Mouse (Mus musculus) adrenal gland, postnatal 10 days (tissue): ENCODE measurements at regions not wholly inside any gene's neighbourhood (a gene's known extent, or its start where the extent isn't known, plus 50 kb on each side); places are given as distances from the start of the nearest gene placed in this dataset.

Source experiments
- DNase-seq: peaks from one replicate; pipeline ENCODE4 v3.0.0; 2021; ENCODE audit warnings: mixed read lengths

- DNase-seq, result no peak
Measured at GRCm38 (mm10) chr9:91818616-91819328, 374.0 kb upstream of the Plscr5 start.

- no peak for DNase-seq
Measured at GRCm38 (mm10) chr9:91803372-91803961, 389.3 kb upstream of the Plscr5 start.

GRCm38 (mm10) chr9:91798837-91799225 is 393.9 kb upstream of the Plscr5 start:
- no peak for DNase-seq

GRCm38 (mm10) chr9:91798171-91798836 is 394.4 kb upstream of the Plscr5 start:
- no peak for DNase-seq

- no peak for DNase-seq
Measured at GRCm38 (mm10) chr9:91796976-91797375, 395.8 kb upstream of the Plscr5 start.

- DNase-seq, result no peak
Measured at GRCm38 (mm10) chr9:91752935-91753334, 387.3 kb upstream of the Zic1 start.

- DNase-seq, result no peak
Measured at GRCm38 (mm10) chr9:91711106-91711505, 345.5 kb upstream of the Zic1 start.

GRCm38 (mm10) chr9:91680859-91681258 is 315.2 kb upstream of the Zic1 start:
- DNase-seq, result no peak

GRCm38 (mm10) chr9:91666667-91667066 is 301.1 kb upstream of the Zic1 start:
- DNase-seq, result no peak

GRCm38 (mm10) chr9:91660089-91660488 is 294.5 kb upstream of the Zic1 start:
- DNase-seq, result no peak

- no peak for DNase-seq
Measured at GRCm38 (mm10) chr9:91654071-91654470, 288.5 kb upstream of the Zic1 start.

- DNase-seq, result no peak
Measured at GRCm38 (mm10) chr9:91652384-91653100, 286.9 kb upstream of the Zic1 start.

GRCm38 (mm10) chr9:91610401-91610800 is 244.8 kb upstream of the Zic1 start:
- no peak for DNase-seq

GRCm38 (mm10) chr9:91609457-91610166 is 244.0 kb upstream of the Zic1 start:
- no peak for DNase-seq

- DNase-seq, result no peak
Measured at GRCm38 (mm10) chr9:91601740-91602139, 236.1 kb upstream of the Zic1 start.

GRCm38 (mm10) chr9:91591915-91592314 is 226.3 kb upstream of the Zic1 start:
- DNase-seq, result no peak

- DNase-seq, result no peak
Measured at GRCm38 (mm10) chr9:91588756-91589155, 223.1 kb upstream of the Zic1 start.

GRCm38 (mm10) chr9:91587861-91588260 is 222.3 kb upstream of the Zic1 start:
- no peak for DNase-seq

- no peak for DNase-seq
Measured at GRCm38 (mm10) chr9:91587271-91587670, 221.7 kb upstream of the Zic1 start.

- no peak for DNase-seq
Measured at GRCm38 (mm10) chr9:91586635-91587034, 221.0 kb upstream of the Zic1 start.

GRCm38 (mm10) chr9:91574156-91574555 is 208.5 kb upstream of the Zic1 start:
- no peak for DNase-seq

- no peak for DNase-seq
Measured at GRCm38 (mm10) chr9:91566006-91566641, 200.5 kb upstream of the Zic1 start.
